Mouse (Mus musculus): ENCODE data around the gene Prss22.
A peak's percentile ranks its signal among the peaks of the same experiment; 100 is the strongest.
"Not testable (repeated sequence)": the region's sequence is repeated elsewhere in the genome, so short reads cannot be mapped to it uniquely, and the experiment has no call there.

The Prss22 gene

GRCm38 (mm10) chr17:23994667-23995066 lies 3.2 kb downstream of the Prss22 start:
- DNase-seq, result no peak

DNA sequence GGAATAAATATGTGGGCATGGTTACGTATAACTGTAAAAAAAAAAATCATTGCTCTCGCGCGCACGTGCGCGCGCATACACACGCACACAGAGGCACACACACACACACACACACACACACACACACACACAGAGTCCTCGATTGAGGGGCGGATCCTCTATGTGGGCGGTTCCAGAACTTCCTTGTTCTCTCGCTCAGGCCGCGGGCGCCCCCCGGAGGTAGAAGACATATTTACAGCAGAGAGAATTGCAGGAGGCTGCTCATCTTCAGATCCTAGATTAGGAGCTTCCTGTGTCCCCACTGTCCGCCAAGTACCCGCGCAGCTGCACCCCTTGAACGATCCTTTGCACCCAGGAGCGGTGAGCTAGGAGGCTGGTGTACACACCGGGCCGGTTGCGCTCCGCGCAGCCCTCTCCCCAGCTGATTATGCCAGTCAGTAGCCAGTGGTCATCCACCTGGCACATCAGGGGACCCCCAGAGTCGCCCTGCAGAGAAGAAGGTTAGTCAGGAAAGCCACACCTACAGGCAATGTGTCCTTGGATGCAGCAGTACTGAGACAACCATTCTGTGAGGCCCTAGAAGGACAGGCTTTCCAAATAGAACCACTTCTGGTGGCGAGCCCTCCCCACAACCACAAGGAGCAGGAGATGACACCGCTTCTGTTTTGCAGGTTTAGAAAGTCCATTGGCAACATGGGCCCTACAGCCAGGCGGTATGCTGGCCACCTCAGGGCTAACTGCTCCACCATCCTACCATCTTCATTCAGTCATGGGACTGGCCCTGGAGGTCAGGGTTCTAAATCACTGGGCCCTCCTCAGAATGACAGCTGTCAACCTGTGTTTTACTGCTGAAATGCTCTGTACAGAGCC lies 4.1 kb downstream of the Prss22 start:
- DNase-seq, result peak; percentile 97

DNA sequence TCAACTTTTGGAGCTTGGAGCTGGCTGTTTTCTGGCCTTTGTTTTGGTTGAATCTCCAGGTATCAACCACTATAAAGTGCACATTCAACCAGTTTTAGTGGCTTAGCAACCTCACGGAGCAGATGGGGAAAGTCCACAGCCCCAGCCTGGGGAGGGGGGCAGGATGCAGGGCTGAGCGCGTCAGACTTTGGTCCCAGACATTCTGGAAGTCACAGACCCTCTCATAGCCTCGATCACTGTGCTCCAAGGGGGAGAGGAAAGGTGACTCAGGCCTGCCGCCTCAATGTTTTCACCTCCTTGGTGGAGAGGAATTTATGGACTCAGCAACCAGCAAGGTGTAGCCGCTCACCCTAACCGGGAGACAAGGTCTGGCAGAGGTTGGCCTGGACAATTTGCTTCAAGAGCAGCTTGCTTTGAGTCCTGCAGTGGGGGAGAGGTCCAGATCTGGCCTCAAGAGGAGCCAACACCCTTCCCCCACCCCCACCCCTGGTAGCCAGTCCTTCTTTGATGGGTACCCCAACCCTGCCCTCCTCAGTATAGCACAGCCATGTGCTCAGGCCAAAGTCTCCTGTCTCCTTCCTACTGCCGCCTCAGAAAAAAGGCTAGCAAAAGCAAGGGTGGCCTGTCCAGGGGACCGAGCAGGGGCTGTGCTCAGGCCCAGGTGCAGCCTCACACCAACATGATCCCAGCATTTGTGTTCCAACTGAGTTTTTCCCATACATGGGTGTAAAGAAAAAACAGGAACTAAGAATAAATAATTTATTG lies 4.9 kb downstream of the Prss22 start:
- DNase-seq, result no peak

GRCm38 (mm10) chr17:23989802-23990201 lies 8.1 kb downstream of the Prss22 start:
- DNase-seq, result peak; percentile 65

- DNase-seq, result no peak
Measured at GRCm38 (mm10) chr17:23984989-23985388, 12.9 kb downstream of the Prss22 start.

- DNase-seq, result no peak
Measured at GRCm38 (mm10) chr17:23982912-23983311, 15.0 kb downstream of the Prss22 start.

- no peak for DNase-seq
Measured at GRCm38 (mm10) chr17:23980297-23980909, 17.5 kb downstream of the Prss22 start, which contains the start of gene Prss30. TSS of gene Prss30 (minus strand) at chr17:23980566.

DNA sequence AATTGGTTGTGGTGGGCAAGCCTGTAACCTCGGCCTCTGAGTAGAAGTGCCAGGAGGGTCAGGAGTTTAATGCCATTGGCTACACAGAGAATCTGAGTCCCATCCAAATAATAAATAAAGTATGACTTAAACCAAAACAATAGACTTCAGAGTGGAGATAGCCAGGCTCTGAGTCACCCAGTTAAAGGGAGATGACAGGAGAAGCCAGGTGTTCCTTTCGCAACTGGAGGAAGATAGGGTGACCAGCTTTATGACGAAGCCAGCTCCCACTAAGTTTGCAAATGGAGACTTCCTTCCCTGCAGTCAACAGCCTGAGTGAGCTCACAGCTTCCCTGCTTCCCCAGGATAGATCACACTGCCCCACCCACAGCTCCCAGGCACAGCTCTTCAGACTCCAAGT lies 18.4 kb downstream of the Prss22 start:
- DNase-seq, result no peak

GRCm38 (mm10) chr17:23976665-23977064 lies 21.2 kb downstream of the Prss22 start:
- no peak for DNase-seq

DNA sequence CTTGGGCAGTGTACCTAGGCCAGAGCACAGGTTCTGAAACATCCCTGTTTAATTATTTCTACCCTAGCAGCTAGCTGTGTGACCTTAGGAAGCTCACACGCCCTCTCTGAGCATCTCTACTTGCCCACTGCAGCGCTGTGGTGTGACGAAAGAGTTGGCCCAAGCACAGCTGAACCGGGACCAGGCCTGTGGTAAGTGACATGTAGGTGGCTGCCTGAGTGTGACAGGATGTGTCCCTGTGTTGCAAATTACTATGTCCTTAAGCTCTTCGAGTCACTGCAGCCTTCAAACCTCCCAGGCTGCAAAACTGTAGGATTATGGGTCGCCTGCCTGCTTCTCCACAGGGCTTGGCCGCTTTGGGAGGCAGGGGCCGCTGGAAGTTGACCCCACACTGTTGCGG lies 26.6 kb downstream of the Prss22 start:
- DNase-seq, result no peak

- peak; percentile 88 for DNase-seq
Measured at GRCm38 (mm10) chr17:23969231-23969630, 28.7 kb downstream of the Prss22 start.

DNA sequence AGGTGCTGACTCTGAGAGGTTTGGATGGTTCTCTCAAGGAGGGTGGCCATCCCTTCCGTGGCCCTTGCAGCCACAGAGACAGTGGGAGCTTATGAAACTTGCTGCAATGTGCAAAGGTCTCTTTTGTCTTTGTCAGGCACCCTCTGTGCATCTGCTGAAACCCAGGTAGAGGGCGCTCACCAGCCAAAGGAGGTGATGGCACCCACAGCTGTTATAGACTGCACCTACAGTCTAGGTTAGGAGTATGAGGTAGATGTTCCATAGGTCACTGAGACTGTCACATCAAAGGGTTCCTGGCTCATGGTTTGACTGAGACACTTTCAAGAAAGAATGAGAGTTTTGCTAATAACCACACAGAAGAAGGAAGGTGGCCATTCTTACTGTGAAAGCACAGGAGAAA lies 29.1 kb downstream of the Prss22 start:
- no peak for DNase-seq

DNA sequence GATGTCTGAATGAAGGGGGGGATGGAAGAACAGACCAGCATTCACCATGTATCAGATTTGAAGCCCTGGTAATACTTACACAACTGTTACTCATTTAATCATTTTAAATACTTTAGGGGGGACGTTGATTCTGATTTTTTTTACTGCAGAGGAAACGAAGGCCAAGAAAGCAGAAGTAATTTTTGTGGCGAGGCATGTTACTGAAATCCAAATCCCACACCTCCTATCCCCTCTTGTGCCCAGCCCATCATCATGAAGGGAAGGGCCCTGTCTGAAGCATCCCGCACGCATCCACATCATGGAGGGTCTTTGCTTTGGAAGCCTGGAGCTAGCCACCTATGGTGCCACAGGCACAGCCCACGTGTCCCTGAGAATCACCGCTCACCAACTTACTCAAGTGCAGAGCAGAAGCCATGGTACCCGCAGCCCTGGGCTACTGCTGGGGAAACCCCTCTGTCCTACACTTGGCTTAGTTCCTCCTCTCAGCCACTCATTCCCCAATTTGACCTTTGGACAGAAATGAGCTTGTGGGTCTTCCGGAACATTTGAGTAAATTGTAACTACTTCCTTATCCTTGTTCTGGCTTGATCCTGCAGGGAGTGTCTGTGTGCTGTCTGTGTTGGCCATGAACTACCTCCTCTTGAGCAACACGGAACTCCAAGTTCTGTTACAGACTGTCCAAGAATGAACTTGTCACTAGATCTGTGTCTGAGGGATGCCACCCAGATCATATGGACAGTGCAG lies 31.1 kb downstream of the Prss22 start:
- no peak for DNase-seq

GRCm38 (mm10) chr17:23965805-23966425 lies 32.0 kb downstream of the Prss22 start:
- DNase-seq, result no peak

- DNase-seq, result no peak
Measured at GRCm38 (mm10) chr17:23961573-23962122, 36.3 kb downstream of the Prss22 start.

GRCm38 (mm10) chr17:23960084-23960738 lies 37.7 kb downstream of the Prss22 start:
- DNase-seq, result peak; percentile 84

GRCm38 (mm10) chr17:23955174-23955573 lies 42.7 kb downstream of the Prss22 start, which contains the start of gene Sbpl:
TSS of gene Sbpl (minus strand) at chr17:23955274.
- no peak for DNase-seq

DNA sequence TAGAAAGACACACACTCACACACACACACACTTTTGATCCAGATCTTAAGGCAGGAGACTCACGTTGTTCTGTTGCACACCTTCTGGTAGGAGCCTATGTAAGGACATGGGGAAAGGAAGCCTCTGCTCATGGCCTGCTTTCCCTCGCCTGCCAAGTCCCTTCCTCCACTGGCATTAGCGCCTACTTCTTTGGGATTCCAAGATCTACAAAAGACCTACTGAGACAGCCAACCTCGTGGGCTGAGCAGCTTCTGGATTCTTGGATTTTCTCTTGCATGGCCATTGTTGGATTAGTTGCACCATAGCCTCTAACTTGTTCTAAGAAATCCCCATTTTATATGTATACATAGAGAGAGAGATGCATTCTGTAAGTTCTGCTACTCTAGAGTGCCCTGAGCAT lies 47.1 kb downstream of the Prss22 start:
- not testable (repeated sequence) for DNase-seq

- no peak for DNase-seq
Measured at GRCm38 (mm10) chr17:23949068-23949467, 48.8 kb downstream of the Prss22 start.

DNA sequence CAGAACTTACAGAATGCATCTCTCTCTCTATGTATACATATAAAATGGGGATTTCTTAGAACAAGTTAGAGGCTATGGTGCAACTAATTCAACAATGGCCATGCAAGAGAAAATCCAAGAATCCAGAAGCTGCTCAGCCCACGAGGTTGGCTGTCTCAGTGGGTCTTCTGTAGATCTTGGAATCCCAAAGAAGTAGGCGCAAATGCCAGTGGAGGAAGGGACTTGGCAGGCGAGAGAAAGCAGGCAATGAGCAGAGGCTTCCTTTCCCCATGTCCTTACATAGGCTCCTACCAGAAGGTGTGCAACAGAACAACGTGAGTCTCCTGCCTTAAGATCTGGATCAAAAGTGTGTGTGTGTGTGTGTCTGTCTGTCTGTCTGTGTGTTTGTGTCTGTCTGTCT lies 50.4 kb downstream of the Prss22 start:
- not testable (repeated sequence) for DNase-seq
